Mouse (Mus musculus): ENCODE measurements around the gene Fam89a. TPM values are rescaled to one million over a fixed set of nuclear protein-coding genes. Genes with fewer than 3 reads are reported as not detected.
A peak's percentile ranks its signal among the peaks of the same experiment; 100 is the strongest.

Gene Fam89a
- 6.5 and 7.6 TPM in 2 replicates for polyA plus RNA-seq (2016; fragmentation: Nextera tagmentation; extraction: Ambion mirVana)

DNA sequence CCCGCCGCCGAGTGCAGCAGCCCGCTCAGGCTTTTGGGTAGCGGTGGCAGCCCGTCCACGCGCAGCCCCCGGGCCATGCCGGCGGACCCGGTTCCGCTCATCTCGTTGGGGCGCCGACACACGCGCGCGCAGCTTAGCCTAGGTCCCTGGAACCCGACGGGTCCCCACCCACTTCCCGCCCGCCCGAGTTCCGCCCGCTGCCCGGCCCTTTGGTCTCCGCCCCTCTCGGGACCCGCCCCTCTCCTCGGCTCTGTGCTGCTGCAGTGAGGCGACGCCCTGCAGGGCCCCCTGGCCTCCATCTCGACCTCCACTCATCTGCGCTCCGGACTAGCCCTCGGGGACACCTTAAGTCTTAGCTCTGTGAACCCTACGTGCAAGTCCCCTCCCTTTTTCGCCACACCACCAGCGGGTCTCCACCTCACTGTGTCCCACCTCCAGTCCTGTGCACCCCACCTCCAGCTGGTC is at the start of gene Fam89a:
TSS of gene Fam89a (minus strand) at position 124 of the 465 bp plus-strand sequence.
- Histone ChIP-seq H3K4me1 (peaks cover 46% of the 10 kb centered on the region), H3K27me3 (replicated peaks; ENCODE audit: low read depth, poor library complexity, severe bottlenecking) (peaks cover 65% of the 10 kb centered on the region), H3K9me3 (no peaks in the 10 kb centered on the region), H3K36me3 (replicated peaks) (no peaks in the 10 kb centered on the region), H3K27ac (replicated peaks) (peak within 1 kb of the TSS; percentile 71), H3K4me3 (peak within 1 kb of the TSS; percentile 75)
- under 1% methylated on average over 41 of the region's 41 CpGs for WGBS
- peak; percentile 82 for DNase-seq (ENCODE audit: low spot score)

GRCm38 (mm10) chr8:124800542-124800941 is 48.9 kb upstream of the Fam89a start:
- Histone ChIP-seq H3K27ac (replicated peaks) (no peak overlapping the region), H3K36me3 (replicated peaks) (no peaks in the 10 kb centered on the region), H3K9me3 (no peaks in the 10 kb centered on the region), H3K4me3 (no peak overlapping the region), H3K4me1 (no peaks in the 10 kb centered on the region), H3K27me3 (replicated peaks; ENCODE audit: low read depth, poor library complexity, severe bottlenecking) (peaks cover 50% of the 10 kb centered on the region)
- no peak for DNase-seq (ENCODE audit: low spot score)
- 45% methylated on average over 11 of the region's 11 CpGs for WGBS

- peaks cover 35% of the 10 kb centered on the region for H3K4me1 ChIP-seq
- no peaks in the 10 kb centered on the region for H3K36me3 ChIP-seq (replicated peaks)
- 74% methylated on average over 8 of the region's 8 CpGs for WGBS
- no peak overlapping the region for H3K4me3 ChIP-seq
- peaks cover 83% of the 10 kb centered on the region for H3K27me3 ChIP-seq (replicated peaks; ENCODE audit: low read depth, poor library complexity, severe bottlenecking)
- no peaks in the 10 kb centered on the region for H3K9me3 ChIP-seq
- DNase-seq (ENCODE audit: low spot score), result no peak
- no peak overlapping the region for H3K27ac ChIP-seq (replicated peaks)
Measured at GRCm38 (mm10) chr8:124795781-124796488, 44.3 kb upstream of the Fam89a start.

- Histone ChIP-seq H3K36me3 (replicated peaks) (no peaks in the 10 kb centered on the region), H3K9me3 (no peaks in the 10 kb centered on the region), H3K27ac (replicated peaks) (no peak overlapping the region; the same call in 1 of the 2 replicates), H3K4me1 (peaks cover 35% of the 10 kb centered on the region), H3K27me3 (replicated peaks; ENCODE audit: low read depth, poor library complexity, severe bottlenecking) (peaks cover 96% of the 10 kb centered on the region), H3K4me3 (peak overlapping the region; percentile 74)
- DNase-seq (ENCODE audit: low spot score), result peak; percentile 74
- under 1% methylated on average over 25 of the region's 25 CpGs for WGBS
Measured at GRCm38 (mm10) chr8:124794486-124794780, 42.8 kb upstream of the Fam89a start.

DNA sequence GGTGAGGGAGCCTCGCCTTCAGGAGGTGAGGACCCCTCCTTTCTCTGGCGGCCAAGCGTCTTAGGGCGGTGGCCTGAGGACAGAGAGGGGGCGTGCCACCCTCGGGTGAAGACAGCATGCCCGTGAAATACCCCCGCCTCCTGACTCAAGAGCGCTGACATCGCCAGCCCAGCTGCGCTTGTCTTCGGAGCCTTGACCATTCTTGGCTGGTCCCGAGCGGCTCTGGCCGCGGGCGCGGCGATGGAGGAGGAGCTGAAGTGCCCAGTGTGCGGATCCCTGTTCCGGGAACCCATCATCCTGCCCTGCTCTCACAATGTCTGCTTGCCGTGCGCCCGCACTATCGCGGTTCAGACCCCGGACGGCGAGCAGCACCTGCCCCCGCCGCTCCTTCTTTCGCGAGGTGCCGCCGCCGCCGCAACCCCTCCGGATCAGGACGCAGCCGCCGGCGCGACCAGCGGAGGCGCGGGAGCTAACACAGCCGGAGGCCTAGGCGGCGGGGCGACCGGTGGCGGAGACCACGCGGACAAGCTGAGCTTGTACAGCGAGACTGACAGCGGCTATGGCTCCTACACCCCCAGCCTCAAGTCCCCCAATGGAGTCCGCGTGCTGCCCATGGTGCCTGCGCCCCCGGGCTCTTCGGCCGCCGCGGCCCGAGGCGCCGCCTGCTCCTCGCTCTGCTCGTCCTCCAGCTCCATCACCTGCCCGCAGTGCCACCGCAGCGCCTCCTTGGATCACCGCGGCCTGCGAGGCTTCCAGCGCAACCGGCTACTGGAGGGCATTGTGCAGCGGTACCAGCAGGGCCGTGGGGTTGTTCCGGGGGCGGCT is 42.2 kb upstream of the Fam89a start:
- WGBS, result under 1% methylated on average over 81 of the region's 81 CpGs
- peak; percentile 27 for DNase-seq (ENCODE audit: low spot score)
- H3K9me3 ChIP-seq, result no peaks in the 10 kb centered on the region
- peaks cover 94% of the 10 kb centered on the region for H3K27me3 ChIP-seq (replicated peaks; ENCODE audit: low read depth, poor library complexity, severe bottlenecking)
- no peaks in the 10 kb centered on the region for H3K36me3 ChIP-seq (replicated peaks)
- H3K4me3 ChIP-seq, result peak overlapping the region; percentile 74
- H3K4me1 ChIP-seq, result peaks cover 35% of the 10 kb centered on the region
- H3K27ac ChIP-seq (replicated peaks), result no peak overlapping the region; the same call in 1 of the 2 replicates

GRCm38 (mm10) chr8:124793172-124793651 is 41.6 kb upstream of the Fam89a start:
- no peaks in the 10 kb centered on the region for H3K9me3 ChIP-seq
- peaks cover 35% of the 10 kb centered on the region for H3K4me1 ChIP-seq
- peak overlapping the region; percentile 74 for H3K4me3 ChIP-seq
- DNase-seq (ENCODE audit: low spot score), result peak; percentile 94
- H3K36me3 ChIP-seq (replicated peaks), result no peaks in the 10 kb centered on the region
- H3K27ac ChIP-seq (replicated peaks), result peak overlapping the region; percentile 45
- WGBS, result under 1% methylated on average over 51 of the region's 51 CpGs
- H3K27me3 ChIP-seq (replicated peaks; ENCODE audit: low read depth, poor library complexity, severe bottlenecking), result peaks cover 87% of the 10 kb centered on the region

- H3K9me3 ChIP-seq, result no peaks in the 10 kb centered on the region
- H3K27ac ChIP-seq (replicated peaks), result peak within 1 kb of the TSS; percentile 59
- peaks cover 84% of the 10 kb centered on the region for H3K27me3 ChIP-seq (replicated peaks; ENCODE audit: low read depth, poor library complexity, severe bottlenecking)
- 0% methylated on average over 39 of the region's 39 CpGs for WGBS
- H3K4me1 ChIP-seq, result peaks cover 35% of the 10 kb centered on the region
- H3K36me3 ChIP-seq (replicated peaks), result no peaks in the 10 kb centered on the region
- H3K4me3 ChIP-seq, result peak within 1 kb of the TSS; percentile 74
- peak; percentile 88 for DNase-seq (ENCODE audit: low spot score)
Measured at GRCm38 (mm10) chr8:124792708-124793107, 41.1 kb upstream of the Fam89a start, which contains the start of gene Trim67. Gene Trim67 (plus strand): TSS chr8:124793092.

GRCm38 (mm10) chr8:124792186-124792585 is 40.6 kb upstream of the Fam89a start:
- no peaks in the 10 kb centered on the region for H3K9me3 ChIP-seq
- peak overlapping the region; percentile 59; the same call in 1 of the 2 replicates for H3K27ac ChIP-seq (replicated peaks)
- peak; percentile 43 for DNase-seq (ENCODE audit: low spot score)
- no peaks in the 10 kb centered on the region for H3K36me3 ChIP-seq (replicated peaks)
- H3K27me3 ChIP-seq (replicated peaks; ENCODE audit: low read depth, poor library complexity, severe bottlenecking), result peaks cover 80% of the 10 kb centered on the region
- peaks cover 35% of the 10 kb centered on the region for H3K4me1 ChIP-seq
- 2% methylated on average over 32 of the region's 32 CpGs for WGBS
- H3K4me3 ChIP-seq, result peak overlapping the region; percentile 74

DNA sequence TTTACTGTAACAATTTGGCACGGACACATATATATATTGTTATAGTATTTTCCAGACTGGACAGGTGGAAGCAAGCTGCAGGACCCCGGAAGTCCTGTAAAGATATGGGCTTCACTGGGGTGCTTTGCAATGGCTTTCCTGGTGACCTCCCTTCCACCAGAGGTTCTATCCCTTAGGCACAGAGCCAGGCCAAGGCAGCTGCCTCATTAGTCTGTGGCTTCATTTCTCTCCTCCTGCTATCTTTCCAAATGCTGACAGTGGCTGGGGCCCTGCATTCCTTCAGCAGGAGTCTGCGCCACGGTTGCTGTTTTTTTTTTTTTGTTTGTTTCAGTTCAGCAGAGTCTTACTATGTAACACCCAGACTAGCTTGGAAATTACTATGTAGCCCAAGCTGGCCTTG is 40.1 kb upstream of the Fam89a start:
- no peak for DNase-seq (ENCODE audit: low spot score)
- H3K4me1 ChIP-seq, result peaks cover 35% of the 10 kb centered on the region
- H3K4me3 ChIP-seq, result peak overlapping the region; percentile 74
- H3K27ac ChIP-seq (replicated peaks), result no peak overlapping the region
- peaks cover 80% of the 10 kb centered on the region for H3K27me3 ChIP-seq (replicated peaks; ENCODE audit: low read depth, poor library complexity, severe bottlenecking)
- 45% methylated on average over 4 of the region's 4 CpGs for WGBS
- no peaks in the 10 kb centered on the region for H3K9me3 ChIP-seq
- no peaks in the 10 kb centered on the region for H3K36me3 ChIP-seq (replicated peaks)

GRCm38 (mm10) chr8:124790676-124791075 is 39.0 kb upstream of the Fam89a start:
- H3K27me3 ChIP-seq (replicated peaks; ENCODE audit: low read depth, poor library complexity, severe bottlenecking), result peaks cover 79% of the 10 kb centered on the region
- H3K9me3 ChIP-seq, result no peaks in the 10 kb centered on the region

GRCm38 (mm10) chr8:124784613-124785012 is 33.0 kb upstream of the Fam89a start:
- WGBS, result 92% methylated on average over 13 of the region's 13 CpGs
- DNase-seq (ENCODE audit: low spot score), result no peak
- Histone ChIP-seq H3K4me3 (no peak overlapping the region), H3K36me3 (replicated peaks) (no peaks in the 10 kb centered on the region), H3K4me1 (peaks cover 12% of the 10 kb centered on the region), H3K27me3 (replicated peaks; ENCODE audit: low read depth, poor library complexity, severe bottlenecking) (peaks cover 26% of the 10 kb centered on the region), H3K27ac (replicated peaks) (no peak overlapping the region), H3K9me3 (no peaks in the 10 kb centered on the region)

More at GRCm38 (mm10) chr8:124790676-124791075, 39.0 kb upstream of the Fam89a start:
- no peak for DNase-seq (ENCODE audit: low spot score)
- WGBS, result 76% methylated on average over 4 of the region's 4 CpGs
- Histone ChIP-seq H3K4me3 (no peak overlapping the region), H3K27ac (replicated peaks) (no peak overlapping the region), H3K36me3 (replicated peaks) (no peaks in the 10 kb centered on the region), H3K4me1 (peaks cover 35% of the 10 kb centered on the region)

DNA sequence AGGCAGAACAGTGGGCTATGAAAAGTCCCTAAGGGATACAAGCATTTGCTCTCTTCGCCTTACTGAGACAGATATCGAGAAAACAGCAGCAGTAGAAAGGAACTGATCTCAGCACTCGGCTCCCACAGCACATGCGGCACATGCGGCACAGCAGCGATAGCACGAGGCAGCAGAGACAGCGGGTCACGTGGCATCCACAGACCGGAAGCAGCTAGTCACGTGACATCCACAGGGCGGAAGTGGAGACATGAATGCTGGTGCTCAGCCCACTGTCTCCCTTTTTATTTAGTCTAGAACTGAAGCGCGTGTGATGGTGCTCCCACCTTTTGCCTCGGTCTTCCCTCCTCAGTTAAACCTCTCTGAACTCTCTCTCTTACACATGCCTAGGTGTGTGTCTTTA is 31.6 kb upstream of the Fam89a start:
- no peak for DNase-seq (ENCODE audit: low spot score)
- Histone ChIP-seq H3K4me3 (no peak overlapping the region), H3K9me3 (no peaks in the 10 kb centered on the region), H3K4me1 (peaks cover 12% of the 10 kb centered on the region), H3K27ac (replicated peaks) (no peak overlapping the region), H3K36me3 (replicated peaks) (no peaks in the 10 kb centered on the region), H3K27me3 (replicated peaks; ENCODE audit: low read depth, poor library complexity, severe bottlenecking) (peaks cover 27% of the 10 kb centered on the region; the same call in 1 of the 2 replicates)
- 89% methylated on average over 15 of the region's 15 CpGs for WGBS

Data from embryonic facial prominence, embryonic 10.5 days (tissue).